26 mouse cellular contexts compared by ENCODE assay signal in genomic region chr7:70744296-70744695, GRCm38 (mm10).
DNase-seq lines count a peak whose midpoint lies in the region; ATAC-seq and TF ChIP-seq lines count a peak whose summit lies in the region.
"Had no signal": no experiment of that assay in that cellular context is flagged by ENCODE, and none has a peak within 500 bp of the region (broad histone marks: within the 10 kb centered on the region; RNA-seq: fewer than 3 reads in every experiment).

No protein-coding gene starts in this region.

- H3K9ac ChIP-seq in forebrain, embryonic 13.5 days, result no peak overlapping the region
- H3K9ac ChIP-seq in embryonic facial prominence, embryonic 11.5 days (replicated peaks; ENCODE audit: low read length), result no peak overlapping the region
- H3K9ac ChIP-seq in limb, embryonic 12.5 days (replicated peaks), result no peak overlapping the region
- H3K9ac ChIP-seq: forebrain, embryonic 15.5 days; hindbrain, embryonic 12.5 days; liver, embryonic 14.5 days; lung, embryonic 15.5 days; stomach, embryonic 15.5 days had no signal

- no peaks in the 10 kb centered on the region for H3K36me3 ChIP-seq in forebrain, embryonic 10.5 days (replicated peaks)
- no peaks in the 10 kb centered on the region for H3K36me3 ChIP-seq in forebrain, embryonic 13.5 days (ENCODE audit: poor library complexity, severe bottlenecking)
- no peaks in the 10 kb centered on the region for H3K36me3 ChIP-seq in embryonic facial prominence, embryonic 11.5 days (replicated peaks; ENCODE audit: control insufficient read depth, insufficient read depth, low read depth, low read length)
- H3K36me3 ChIP-seq in limb, embryonic 12.5 days, result no peaks in the 10 kb centered on the region
- H3K36me3 ChIP-seq: forebrain, embryonic 15.5 days; hindbrain, embryonic 12.5 days; lung, embryonic 15.5 days; midbrain, embryonic 10.5 days; stomach, embryonic 15.5 days had no signal

- peaks cover 2% of the 10 kb centered on the region; the same call in 1 of the 2 replicates for H3K9me3 ChIP-seq in forebrain, embryonic 10.5 days
- H3K9me3 ChIP-seq in forebrain, embryonic 13.5 days (replicated peaks), result no peaks in the 10 kb centered on the region
- no peaks in the 10 kb centered on the region for H3K9me3 ChIP-seq in embryonic facial prominence, embryonic 11.5 days (replicated peaks; ENCODE audit: control insufficient read depth, low read length)
- H3K9me3 ChIP-seq in limb, embryonic 12.5 days, result 0 out of 2 replicates have a peak, but pooled peaks cover 7% of the 10 kb centered on the region
- H3K9me3 ChIP-seq: forebrain, embryonic 15.5 days; hindbrain, embryonic 12.5 days; lung, embryonic 15.5 days; midbrain, embryonic 10.5 days; stomach, embryonic 15.5 days had no signal

- TF ChIP-seq CTCF in brain, embryonic 14.5 days (IDR thresholded peaks at IDR 0.05; ENCODE audit: borderline replicate concordance, extremely low read depth, insufficient read depth, insufficient read length), result no peak

- no peaks in the 10 kb centered on the region; the same call in 1 of the 2 replicates for H3K27me3 ChIP-seq in forebrain, embryonic 10.5 days (ENCODE audit: poor library complexity, severe bottlenecking)
- no peaks in the 10 kb centered on the region for H3K27me3 ChIP-seq in forebrain, embryonic 13.5 days
- no peaks in the 10 kb centered on the region for H3K27me3 ChIP-seq in embryonic facial prominence, embryonic 11.5 days (ENCODE audit: control insufficient read depth, insufficient read depth, low read length)
- H3K27me3 ChIP-seq in limb, embryonic 12.5 days, result 0 out of 2 replicates have a peak, but pooled peaks cover 4% of the 10 kb centered on the region
- H3K27me3 ChIP-seq: forebrain, embryonic 15.5 days; hindbrain, embryonic 12.5 days; lung, embryonic 15.5 days; stomach, embryonic 15.5 days had no signal

- H3K4me2 ChIP-seq in forebrain, embryonic 13.5 days, result no peak overlapping the region
- no peak overlapping the region for H3K4me2 ChIP-seq in embryonic facial prominence, embryonic 11.5 days (ENCODE audit: low read depth, low read length)
- peak overlapping the region; percentile 48 for H3K4me2 ChIP-seq in limb, embryonic 12.5 days
- H3K4me2 ChIP-seq: forebrain, embryonic 15.5 days; hindbrain, embryonic 12.5 days; lung, embryonic 15.5 days; stomach, embryonic 15.5 days had no signal

- no peak overlapping the region for H3K4me3 ChIP-seq in forebrain, embryonic 10.5 days
- H3K4me3 ChIP-seq in forebrain, embryonic 13.5 days, result no peak overlapping the region
- no peak overlapping the region for H3K4me3 ChIP-seq in embryonic facial prominence, embryonic 11.5 days (ENCODE audit: low read depth, low read length)
- no peak overlapping the region for H3K4me3 ChIP-seq in limb, embryonic 12.5 days (replicated peaks)
- H3K4me3 ChIP-seq: forebrain, embryonic 15.5 days; heart, adult 2 months; hindbrain, embryonic 12.5 days; left cerebral cortex, adult 2 months; lung, embryonic 15.5 days; midbrain, embryonic 10.5 days; myocyte; stomach, embryonic 15.5 days had no signal

- H3K27ac ChIP-seq in forebrain, embryonic 10.5 days, result no peak overlapping the region
- no peak overlapping the region for H3K27ac ChIP-seq in forebrain, embryonic 13.5 days
- no peak overlapping the region for H3K27ac ChIP-seq in embryonic facial prominence, embryonic 11.5 days (replicated peaks; ENCODE audit: low read depth, low read length)
- no peak overlapping the region for H3K27ac ChIP-seq in limb, embryonic 12.5 days
- H3K27ac ChIP-seq: forebrain, embryonic 15.5 days; heart, adult 2 months; hindbrain, embryonic 12.5 days; left cerebral cortex, adult 2 months; liver, embryonic 14.5 days; lung, embryonic 15.5 days; midbrain, embryonic 10.5 days; stomach, embryonic 15.5 days had no signal

- ATAC-seq in forebrain, embryonic 13.5 days, result no peak
- ATAC-seq in embryonic facial prominence, embryonic 11.5 days (replicated peaks; ENCODE audit: insufficient number of reproducible peaks, low FRiP score, low TSS enrichment, low read depth), result no peak
- peak; percentile 47; the same call in 1 of the 2 replicates for ATAC-seq in limb, embryonic 12.5 days (ENCODE audit: insufficient number of reproducible peaks, insufficient read depth, low FRiP score, low TSS enrichment, low read depth)
- ATAC-seq: forebrain, embryonic 15.5 days; midbrain, embryonic 16.5 days had no signal

- peaks cover 15% of the 10 kb centered on the region; the same call in 1 of the 2 replicates for H3K4me1 ChIP-seq in forebrain, embryonic 10.5 days
- H3K4me1 ChIP-seq in forebrain, embryonic 13.5 days, result no peaks in the 10 kb centered on the region
- H3K4me1 ChIP-seq in embryonic facial prominence, embryonic 11.5 days (ENCODE audit: control insufficient read depth, insufficient read depth, low read length), result no peaks in the 10 kb centered on the region
- H3K4me1 ChIP-seq in limb, embryonic 12.5 days (replicated peaks), result peaks cover 33% of the 10 kb centered on the region
- H3K4me1 ChIP-seq: forebrain, embryonic 15.5 days; hindbrain, embryonic 12.5 days; stomach, embryonic 15.5 days had no signal

- peak; percentile 21 for DNase-seq in forebrain, embryonic 10.5 days (ENCODE audit: extremely low spot score, low spot score)
- peak; percentile 27 for DNase-seq in brain, embryonic 14.5 days (ENCODE audit: low read depth)
- DNase-seq in embryonic facial prominence, embryonic 11.5 days (ENCODE audit: low spot score), result peak; percentile 69
- no peak for DNase-seq in left cerebral cortex, adult 11 months (ENCODE audit: low spot score)
- no peak for DNase-seq in natural killer cell, adult 2 months (ENCODE audit: low spot score in 2 of 2)
- DNase-seq in cerebellum, adult 18-20 months, result no peak
- DNase-seq: adrenal gland, postnatal 25 days; cerebellum, adult 9-11 months; gastrocnemius, postnatal 14 days; heart, adult 2 months; kidney, adult 8-10 months; layer of hippocampus, adult 9-11 months; left cerebral cortex, postnatal 4 days; lung, postnatal 4 days; thymus, postnatal 36 days had no signal

- 66% methylated on average over 18 of the region's 18 CpGs for WGBS in forebrain, embryonic 10.5 days
- WGBS in forebrain, embryonic 13.5 days, result 75% methylated on average over 18 of the region's 18 CpGs
- WGBS in embryonic facial prominence, embryonic 11.5 days, result 38% methylated on average over 18 of the region's 18 CpGs
- WGBS in limb, embryonic 12.5 days, result 16% methylated on average over 18 of the region's 18 CpGs

- no peak for TF ChIP-seq POLR2A in brain, embryonic 14.5 days (IDR thresholded peaks at IDR 0.05; ENCODE audit: borderline replicate concordance, extremely low read depth, insufficient read depth, insufficient read length, poor library complexity, severe bottlenecking)

Comparison
In these comparisons a context has a peak if more than half of its experiments do, and no peak if none do; other contexts are left out.
1. DNase-seq: peak in forebrain, embryonic 10.5 days (single experiment), brain, embryonic 14.5 days (single experiment) and embryonic facial prominence, embryonic 11.5 days (single experiment); none in left cerebral cortex, adult 11 months (single experiment), natural killer cell, adult 2 months (0 of 2) and cerebellum, adult 18-20 months (0 of 2).